Mouse (Mus musculus): ENCODE data around the gene Ndufs7. TPM values are rescaled to one million over a fixed set of nuclear protein-coding genes. Genes with fewer than 3 reads are reported as not detected.

Ndufs7 gene
- total and polyA plus RNA-seq, 3 experiments: 377 to 458 TPM; not detected in 1

GRCm38 (mm10) chr10:80299824-80300223 lies 50.9 kb downstream of the Ndufs7 start:
- no peak for DNase-seq (ENCODE audit: low read depth, low spot score)
- peaks cover 0 to 11% of the 10 kb centered on the region in 2 experiments; a peak in 2 of 4 replicates for H3K4me1 ChIP-seq (ENCODE audit: control insufficient read depth in 1 of 2, insufficient read depth in 2 of 2, low read length in 2 of 2)
- TF ChIP-seq UBTF (IDR thresholded peaks at IDR 0.05; ENCODE audit: borderline replicate concordance, insufficient read depth, low read depth, low read length) (no peak), USF2 (IDR thresholded peaks at IDR 0.05; ENCODE audit: borderline replicate concordance in 1 of 2, insufficient read depth in 1 of 2, low read depth in 1 of 2, low read length in 2 of 2) (no peak)
- H3K4me3 ChIP-seq (ENCODE audit: control insufficient read depth in 1 of 2, insufficient read depth in 1 of 2, low read depth in 2 of 2, low read length in 2 of 2): no peak overlapping the region
- H3K9ac ChIP-seq (ENCODE audit: control insufficient read depth, low read depth, low read length, poor library complexity, severe bottlenecking): no peak overlapping the region
- no peaks in the 10 kb centered on the region for H3K9me3 ChIP-seq (replicated peaks; ENCODE audit: insufficient read depth, low read length)
- H3K27ac ChIP-seq (ENCODE audit: control insufficient read depth, low read depth, low read length): no peak overlapping the region
- no peaks in the 10 kb centered on the region for H3K27me3 ChIP-seq (ENCODE audit: control insufficient read depth in 1 of 2, insufficient read depth in 2 of 2, low read length in 2 of 2)
- no peaks in the 10 kb centered on the region for H3K36me3 ChIP-seq (ENCODE audit: control insufficient read depth in 1 of 2, insufficient read depth in 2 of 2, low read length in 2 of 2)
- H3K79me2 ChIP-seq (ENCODE audit: control insufficient read depth, insufficient read depth, low read length, poor library complexity): no peaks in the 10 kb centered on the region

DNA sequence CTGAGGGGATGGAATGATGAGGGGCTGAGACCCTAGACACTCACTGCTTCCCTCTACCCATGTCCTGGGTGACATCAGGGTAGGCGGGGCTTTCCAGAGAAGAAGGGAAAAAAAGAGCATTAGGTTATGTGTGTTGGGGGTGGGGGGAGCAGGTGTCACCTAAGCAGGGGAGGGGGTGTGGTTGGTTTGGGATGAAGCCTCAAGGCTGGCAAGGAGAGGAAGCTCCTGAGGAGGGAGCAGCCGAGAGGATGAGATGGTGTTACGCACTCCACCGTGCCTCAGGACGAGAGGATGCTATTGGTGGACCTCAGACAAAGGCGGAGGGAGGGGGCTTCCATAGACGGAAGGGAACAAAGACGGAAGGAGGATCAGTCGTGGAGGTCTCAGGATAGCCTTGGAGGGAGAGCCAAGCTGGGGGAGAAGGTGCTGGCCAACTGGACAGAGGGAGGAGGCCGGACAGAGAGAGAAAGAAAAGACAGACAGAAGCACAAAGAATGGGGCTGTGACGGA lies 51.8 kb downstream of the Ndufs7 start:
- peaks cover 0 to 13% of the 10 kb centered on the region in 2 experiments; a peak in 2 of 4 replicates for H3K4me1 ChIP-seq (ENCODE audit: control insufficient read depth in 1 of 2, insufficient read depth in 2 of 2, low read length in 2 of 2)
- H3K4me3 ChIP-seq (ENCODE audit: control insufficient read depth in 1 of 2, insufficient read depth in 1 of 2, low read depth in 2 of 2, low read length in 2 of 2): no peak overlapping the region
- H3K27ac ChIP-seq (ENCODE audit: control insufficient read depth, low read depth, low read length): no peak overlapping the region
- TF ChIP-seq USF2 (IDR thresholded peaks at IDR 0.05; ENCODE audit: borderline replicate concordance in 1 of 2, insufficient read depth in 1 of 2, low read depth in 1 of 2, low read length in 2 of 2) (no peak), MEF2A (IDR thresholded peaks at IDR 0.05; ENCODE audit: extremely low read depth, insufficient replicate concordance, low read depth, low read length, poor library complexity, severe bottlenecking) (no peak), POLR2AphosphoS5 (IDR thresholded peaks at IDR 0.05; ENCODE audit: borderline replicate concordance, low read depth, low read length) (no peak), JUND (IDR thresholded peaks at IDR 0.05; ENCODE audit: low read depth, low read length) (no peak), TBP (IDR thresholded peaks at IDR 0.05; ENCODE audit: low read depth, low read length) (no peak), MYB (IDR thresholded peaks at IDR 0.05; ENCODE audit: low read depth, low read length) (no peak), CHD2 (IDR thresholded peaks at IDR 0.05; ENCODE audit: low read length) (no peak), SMC3 (IDR thresholded peaks at IDR 0.05; ENCODE audit: low read depth, low read length) (no peak), BHLHE40 (IDR thresholded peaks at IDR 0.05; ENCODE audit: borderline replicate concordance, low read depth, low read length) (no peak), GATA1 (IDR thresholded peaks at IDR 0.05; ENCODE audit: low read depth, low read length) (no peak), KAT2A (conservative IDR thresholded peaks at IDR 0.05; ENCODE audit: low read depth, low read length) (no peak), ZC3H11A (IDR thresholded peaks at IDR 0.05; ENCODE audit: low read depth, low read length) (no peak), HCFC1 (IDR thresholded peaks at IDR 0.05; ENCODE audit: low read depth, low read length) (no peak), POLR2A (IDR thresholded peaks at IDR 0.05; ENCODE audit: control insufficient read depth in 1 of 2, insufficient read depth in 1 of 2, low read depth in 1 of 2, low read length in 2 of 2, poor library complexity in 1 of 2) (no peak), USF1 (IDR thresholded peaks at IDR 0.05; ENCODE audit: low read depth, low read length) (no peak)
- no peaks in the 10 kb centered on the region for H3K27me3 ChIP-seq (ENCODE audit: control insufficient read depth in 1 of 2, insufficient read depth in 2 of 2, low read length in 2 of 2)
- no peaks in the 10 kb centered on the region for H3K36me3 ChIP-seq (ENCODE audit: control insufficient read depth in 1 of 2, insufficient read depth in 2 of 2, low read length in 2 of 2)
- no peak for DNase-seq (ENCODE audit: low read depth, low spot score)
- H3K9me3 ChIP-seq (replicated peaks; ENCODE audit: insufficient read depth, low read length): no peaks in the 10 kb centered on the region
- H3K79me2 ChIP-seq (ENCODE audit: control insufficient read depth, insufficient read depth, low read length, poor library complexity): no peaks in the 10 kb centered on the region
- no peak overlapping the region for H3K9ac ChIP-seq (ENCODE audit: control insufficient read depth, low read depth, low read length, poor library complexity, severe bottlenecking)

Data from MEL (cell line).